Mouse (Mus musculus) stomach, adult 2 months (tissue): Measurements from ENCODE around the gene Lmod1. TPM values are rescaled to one million over a fixed set of nuclear protein-coding genes. Genes with fewer than 3 reads are reported as not detected.

Source experiments
- polyA plus RNA-seq: library from polyadenylated mRNA; depleted of rRNA; stranded (reverse); fragments of >200 nt; gene quantifications from 2 replicates; pipeline ENCODE4 v1.2.3, GENCODE M21; 2012; rRNA removed

Lmod1 gene
- polyA plus RNA-seq = 19.5 and 20.1 TPM in 2 replicates

GRCm38 (mm10) chr1:135324571-135324970, at the start of gene Lmod1:
Gene Lmod1, plus strand, starts transcription at chr1:135324807.

GRCm38 (mm10) chr1:135283826-135284291, 40.7 kb upstream of the Lmod1 start, which contains the start of gene Rnpep:
Gene Rnpep, minus strand, starts transcription at chr1:135284084.

GRCm38 (mm10) chr1:135313284-135314031, 11.1 kb upstream of the Lmod1 start, which contains the start of gene Timm17a:
Gene Timm17a, minus strand, starts transcription at chr1:135313778.

GRCm38 (mm10) chr1:135374868-135375581, 50.4 kb downstream of the Lmod1 start, which contains the start of gene Shisa4:
Gene Shisa4, minus strand, starts transcription at chr1:135375237.

Other genes starting within 250 kb of the Lmod1 start
- gene Lgr6, start 219.5 kb upstream of the Lmod1 start, polyA plus RNA-seq = 0.18 and 0.26 TPM in 2 replicates
- 0.77 and 1.7 TPM in 2 replicates for gene Ptpn7, start 192.1 kb upstream of the Lmod1 start, polyA plus RNA-seq
- gene Arl8a, start 178.0 kb upstream of the Lmod1 start, polyA plus RNA-seq = 27.4 and 28.8 TPM in 2 replicates
- 3.8 and 4.1 TPM in 2 replicates for gene Gpr37l1, start 157.1 kb upstream of the Lmod1 start, polyA plus RNA-seq
- 139 and 143 TPM in 2 replicates for gene Elf3, start 66.2 kb upstream of the Lmod1 start, polyA plus RNA-seq
- 37.5 and 56.8 TPM in 2 replicates for gene Rnpep, start 40.7 kb upstream of the Lmod1 start, polyA plus RNA-seq
- gene Timm17a, start 11.0 kb upstream of the Lmod1 start, polyA plus RNA-seq = 27.3 and 28.6 TPM in 2 replicates
- gene Shisa4, start 50.4 kb downstream of the Lmod1 start, polyA plus RNA-seq = 19.0 and 37.5 TPM in 2 replicates
- gene Ipo9, start 105.7 kb downstream of the Lmod1 start, polyA plus RNA-seq = 19.3 and 25.7 TPM in 2 replicates